Mouse (Mus musculus): ENCODE measurements around the gene Thpo. TPM values are rescaled to one million over a fixed set of nuclear protein-coding genes. Genes with fewer than 3 reads are reported as not detected.

The Thpo gene
- polyA plus RNA-seq, 1 experiment from 2014 or later: 8.9 TPM

GRCm38 (mm10) chr16:20715161-20715560, 19.1 kb downstream of the Thpo start:
- TF ChIP-seq EP300 (IDR thresholded peaks at IDR 0.05; ENCODE audit: low read depth) (no peak), CTCF (IDR thresholded peaks at IDR 0.05; ENCODE audit: low read depth) (no peak)
- peak overlapping the region; percentile 95 for H3K27ac ChIP-seq (ENCODE audit: low read depth)
- peak overlapping the region; percentile 100 for H3K4me2 ChIP-seq (ENCODE audit: low read depth, low read length)
- WGBS (ENCODE audit: insufficient replicate concordance): 74% methylated on average over 2 of the region's 2 CpGs
- no peak for ATAC-seq
- DNase-seq: no peak
- H3K4me1 ChIP-seq (ENCODE audit: insufficient read depth): peaks cover 36% of the 10 kb centered on the region
- H3K4me3 ChIP-seq (ENCODE audit: low read depth, low read length): peak overlapping the region; percentile 78
- no peaks in the 10 kb centered on the region for H3K9me3 ChIP-seq (ENCODE audit: low read length)
- peak overlapping the region; percentile 79 for H3K9ac ChIP-seq (replicated peaks)
- H3K36me3 ChIP-seq (replicated peaks; ENCODE audit: insufficient read depth, low read length): peaks cover 8% of the 10 kb centered on the region
- H3K27me3 ChIP-seq (ENCODE audit: insufficient read depth, low read length): 0 out of 2 replicates have a peak, but pooled peaks cover 3% of the 10 kb centered on the region

GRCm38 (mm10) chr16:20714307-20715080, 19.8 kb downstream of the Thpo start:
- H3K36me3 ChIP-seq (replicated peaks; ENCODE audit: insufficient read depth, low read length): peaks cover 6% of the 10 kb centered on the region; the same call in 1 of the 2 replicates
- DNase-seq (no peak), ATAC-seq (no peak)
- H3K9me3 ChIP-seq (ENCODE audit: low read length): no peaks in the 10 kb centered on the region
- H3K9ac ChIP-seq (replicated peaks): peak overlapping the region; percentile 79
- WGBS (ENCODE audit: insufficient replicate concordance): 62% methylated on average over 11 of the region's 11 CpGs
- no peak overlapping the region for H3K27ac ChIP-seq (ENCODE audit: low read depth)
- TF ChIP-seq EP300 (IDR thresholded peaks at IDR 0.05; ENCODE audit: low read depth) (no peak), CTCF (IDR thresholded peaks at IDR 0.05; ENCODE audit: low read depth) (no peak)
- H3K27me3 ChIP-seq (ENCODE audit: insufficient read depth, low read length): 0 out of 2 replicates have a peak, but pooled peaks cover 3% of the 10 kb centered on the region
- H3K4me2 ChIP-seq (ENCODE audit: low read depth, low read length): peak overlapping the region; percentile 100
- peaks cover 36% of the 10 kb centered on the region for H3K4me1 ChIP-seq (ENCODE audit: insufficient read depth)
- H3K4me3 ChIP-seq (ENCODE audit: low read depth, low read length): peak overlapping the region; percentile 78

- Histone ChIP-seq H3K27ac (ENCODE audit: low read depth) (peak overlapping the region; percentile 52; the same call in 1 of the 2 replicates), H3K9ac (replicated peaks) (peak overlapping the region; percentile 46), H3K9me3 (ENCODE audit: low read length) (no peaks in the 10 kb centered on the region), H3K36me3 (replicated peaks; ENCODE audit: insufficient read depth, low read length) (peaks cover 10% of the 10 kb centered on the region; the same call in 1 of the 2 replicates), H3K4me2 (ENCODE audit: low read depth, low read length) (peak overlapping the region; percentile 100), H3K4me3 (ENCODE audit: low read depth, low read length) (peak overlapping the region; percentile 78), H3K4me1 (ENCODE audit: insufficient read depth) (peaks cover 28% of the 10 kb centered on the region), H3K27me3 (ENCODE audit: insufficient read depth, low read length) (0 out of 2 replicates have a peak, but pooled peaks cover 3% of the 10 kb centered on the region)
- DNase-seq (no peak), ATAC-seq (no peak)
- WGBS (ENCODE audit: insufficient replicate concordance): 68% methylated on average over 7 of the region's 7 CpGs
- peak; percentile 37; the same call in 1 of the 2 replicates for TF ChIP-seq EP300 (IDR thresholded peaks at IDR 0.05; ENCODE audit: low read depth)
- no peak for TF ChIP-seq CTCF (IDR thresholded peaks at IDR 0.05; ENCODE audit: low read depth)
Measured at GRCm38 (mm10) chr16:20712889-20713288, 21.4 kb downstream of the Thpo start.

- WGBS (ENCODE audit: insufficient replicate concordance): 80% methylated on average over 9 of the region's 9 CpGs
- Histone ChIP-seq H3K9me3 (ENCODE audit: low read length) (no peaks in the 10 kb centered on the region), H3K27me3 (ENCODE audit: insufficient read depth, low read length) (0 out of 2 replicates have a peak, but pooled peaks cover 3% of the 10 kb centered on the region), H3K4me1 (ENCODE audit: insufficient read depth) (peaks cover 34% of the 10 kb centered on the region), H3K4me2 (ENCODE audit: low read depth, low read length) (peak overlapping the region; percentile 100; the same call in 1 of the 2 replicates), H3K27ac (ENCODE audit: low read depth) (no peak overlapping the region), H3K9ac (replicated peaks) (no peak overlapping the region), H3K36me3 (replicated peaks; ENCODE audit: insufficient read depth, low read length) (peaks cover 16% of the 10 kb centered on the region; the same call in 1 of the 2 replicates), H3K4me3 (ENCODE audit: low read depth, low read length) (no peak overlapping the region)
- DNase-seq (no peak), ATAC-seq (no peak)
- TF ChIP-seq EP300 (IDR thresholded peaks at IDR 0.05; ENCODE audit: low read depth): no peak
- TF ChIP-seq CTCF (IDR thresholded peaks at IDR 0.05; ENCODE audit: low read depth): no peak
Measured at GRCm38 (mm10) chr16:20712190-20712589, 22.1 kb downstream of the Thpo start.

- WGBS (ENCODE audit: insufficient replicate concordance): 68% methylated on average over 4 of the region's 4 CpGs
- H3K4me1 ChIP-seq (ENCODE audit: insufficient read depth): peaks cover 36% of the 10 kb centered on the region
- ATAC-seq (no peak), DNase-seq (no peak)
- H3K4me2 ChIP-seq (ENCODE audit: low read depth, low read length): no peak overlapping the region
- TF ChIP-seq EP300 (IDR thresholded peaks at IDR 0.05; ENCODE audit: low read depth) (no peak), CTCF (IDR thresholded peaks at IDR 0.05; ENCODE audit: low read depth) (peak; percentile 51)
- peaks cover 19% of the 10 kb centered on the region; the same call in 1 of the 2 replicates for H3K36me3 ChIP-seq (replicated peaks; ENCODE audit: insufficient read depth, low read length)
- 0 out of 2 replicates have a peak, but pooled peaks cover 3% of the 10 kb centered on the region for H3K27me3 ChIP-seq (ENCODE audit: insufficient read depth, low read length)
- H3K9me3 ChIP-seq (ENCODE audit: low read length): no peaks in the 10 kb centered on the region
- no peak overlapping the region for H3K9ac ChIP-seq (replicated peaks)
- no peak overlapping the region for H3K4me3 ChIP-seq (ENCODE audit: low read depth, low read length)
- H3K27ac ChIP-seq (ENCODE audit: low read depth): no peak overlapping the region
Measured at GRCm38 (mm10) chr16:20710810-20711209, 23.5 kb downstream of the Thpo start.

- H3K4me1 ChIP-seq (ENCODE audit: insufficient read depth): peaks cover 33% of the 10 kb centered on the region
- H3K4me2 ChIP-seq (ENCODE audit: low read depth, low read length): no peak overlapping the region
- ATAC-seq (no peak), DNase-seq (no peak)
- H3K27ac ChIP-seq (ENCODE audit: low read depth): no peak overlapping the region
- peaks cover 22% of the 10 kb centered on the region; the same call in 1 of the 2 replicates for H3K36me3 ChIP-seq (replicated peaks; ENCODE audit: insufficient read depth, low read length)
- WGBS (ENCODE audit: insufficient replicate concordance): 92% methylated on average over 11 of the region's 11 CpGs
- H3K9me3 ChIP-seq (ENCODE audit: low read length): no peaks in the 10 kb centered on the region
- no peak overlapping the region for H3K9ac ChIP-seq (replicated peaks)
- 0 out of 2 replicates have a peak, but pooled peaks cover 3% of the 10 kb centered on the region for H3K27me3 ChIP-seq (ENCODE audit: insufficient read depth, low read length)
- TF ChIP-seq CTCF (IDR thresholded peaks at IDR 0.05; ENCODE audit: low read depth) (no peak), EP300 (IDR thresholded peaks at IDR 0.05; ENCODE audit: low read depth) (no peak)
- H3K4me3 ChIP-seq (ENCODE audit: low read depth, low read length): no peak overlapping the region
Measured at GRCm38 (mm10) chr16:20710370-20710769, 23.9 kb downstream of the Thpo start.

Data from liver, postnatal 0 days (tissue).